Mouse (Mus musculus) olfactory bulb, adult 2 months (tissue): ENCODE results near the gene 4931406C07Rik.

Experiments
- CTCF ChIP-seq: fragments of 200-500 bp; IDR thresholded peaks from 2 replicates; pipeline ENCODE4 v1.5.1; 2012; ENCODE audit warnings: low read depth, mild to moderate bottlenecking, low read length, moderate library complexity; ENCODE audit not compliant: insufficient read depth
- POLR2A ChIP-seq: fragments of 200-500 bp; IDR thresholded peaks from 2 replicates; pipeline ENCODE4 v1.6.1; 2012; ENCODE audit warnings: mild to moderate bottlenecking, low read depth, low read length, moderate library complexity; ENCODE audit not compliant: insufficient read depth

DNA sequence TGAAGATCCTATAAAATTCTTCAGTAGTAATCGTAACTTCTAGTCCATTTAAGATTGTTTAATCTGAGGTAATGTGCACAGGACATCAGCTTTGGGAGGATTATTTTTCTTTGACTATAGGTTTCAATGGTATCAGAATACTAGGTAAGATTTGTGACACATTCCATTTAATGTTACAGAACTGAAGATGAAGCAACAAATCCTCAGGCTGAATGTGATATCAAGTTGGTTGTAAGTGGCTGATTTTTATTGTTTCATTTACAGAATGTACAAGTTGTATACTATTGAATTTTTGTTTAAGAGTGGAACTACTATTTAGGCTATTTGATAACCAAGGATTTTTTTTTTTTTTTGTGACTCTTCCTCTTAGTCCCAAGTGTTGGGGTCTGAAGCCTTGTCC, 3.9 kb upstream of the 4931406C07Rik start:
- TF ChIP-seq CTCF (no peak), POLR2A (no peak)
